Mouse (Mus musculus) embryonic fibroblast, embryonic 13.5 days (primary cell): ENCODE measurements around the gene Uaca. TPM values are rescaled to one million over a fixed set of nuclear protein-coding genes. Genes with fewer than 3 reads are reported as not detected.

Source experiments
- H3K27ac ChIP-seq: 2 replicates; pipeline ENCODE4 v1.5.1; 2012; ENCODE audit warnings: low read length, control low read depth, inconsistent platforms; ENCODE audit not compliant: insufficient read depth
- H3K4me1 ChIP-seq: 2 replicates; pipeline ENCODE4 v1.6.1; 2011; ENCODE audit warnings: low read length; ENCODE audit not compliant: control insufficient read depth, insufficient read depth
- H3K4me3 ChIP-seq: 2 replicates; pipeline ENCODE4 v1.5.1; 2011; ENCODE audit warnings: mild to moderate bottlenecking, control low read depth, low read length; ENCODE audit not compliant: insufficient read depth
- CTCF ChIP-seq: IDR thresholded peaks from 2 replicates; pipeline ENCODE4 v1.5.1; 2011; ENCODE audit warnings: mild to moderate bottlenecking, control low read depth, low read length, moderate library complexity, borderline replicate concordance; ENCODE audit not compliant: insufficient read depth
- POLR2A ChIP-seq: IDR thresholded peaks from 2 replicates; pipeline ENCODE4 v1.6.1; 2011; ENCODE audit warnings: low read depth, mild to moderate bottlenecking, control low read depth, low read length, moderate library complexity
- polyA plus RNA-seq: library from polyadenylated mRNA; stranded (reverse); fragments of >200 nt; gene quantifications from 2 replicates; pipeline ENCODE4 v1.2.4, GENCODE M21; 2011; ENCODE audit warnings: low read depth; ENCODE audit not compliant: missing spikeins, insufficient read length

The Uaca gene
- polyA plus RNA-seq: 15.1 and 17.8 TPM in 2 replicates

DNA sequence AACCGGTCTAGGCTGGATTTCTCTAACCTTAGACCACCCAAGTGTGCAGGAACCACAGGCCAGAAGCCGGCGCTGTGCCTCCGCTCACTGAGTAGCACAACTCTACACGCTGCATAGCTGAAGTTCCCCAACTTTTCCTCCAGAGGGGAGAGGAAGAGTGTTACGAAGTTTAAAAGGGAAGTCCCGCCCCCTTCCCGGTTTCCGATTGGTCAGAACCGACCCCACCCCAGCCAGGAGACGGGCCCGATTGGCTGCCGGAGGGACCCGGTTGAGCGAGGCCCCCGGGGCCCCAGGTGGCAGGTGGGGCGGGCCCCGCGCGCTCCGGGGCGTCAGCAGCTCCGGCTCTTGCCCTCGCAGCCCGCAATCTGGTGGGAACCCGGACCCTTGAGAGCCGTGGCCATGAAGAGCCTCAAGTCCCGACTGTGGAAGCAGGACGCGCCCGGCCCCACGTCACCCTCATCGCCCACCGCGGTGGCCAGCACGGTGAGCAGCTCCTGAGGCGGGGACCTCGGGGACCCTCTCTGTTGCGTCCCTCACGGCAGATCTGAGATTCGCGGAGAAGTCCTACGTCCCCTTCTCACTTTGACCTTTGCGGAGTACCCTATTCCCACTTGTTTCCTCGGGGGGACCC, at the start of gene Uaca:
TSS of gene Uaca (plus strand) at position 333 of the 631 bp plus-strand sequence.
- Histone ChIP-seq H3K27ac (no peak within 1 kb of the TSS), H3K4me3 (peak within 1 kb of the TSS; percentile 91), H3K4me1 (no peaks in the 10 kb centered on the region; the same call in 1 of the 2 replicates)
- TF ChIP-seq CTCF: peak; percentile 42; the same call in 1 of the 2 replicates
- peak; percentile 66 for TF ChIP-seq POLR2A

DNA sequence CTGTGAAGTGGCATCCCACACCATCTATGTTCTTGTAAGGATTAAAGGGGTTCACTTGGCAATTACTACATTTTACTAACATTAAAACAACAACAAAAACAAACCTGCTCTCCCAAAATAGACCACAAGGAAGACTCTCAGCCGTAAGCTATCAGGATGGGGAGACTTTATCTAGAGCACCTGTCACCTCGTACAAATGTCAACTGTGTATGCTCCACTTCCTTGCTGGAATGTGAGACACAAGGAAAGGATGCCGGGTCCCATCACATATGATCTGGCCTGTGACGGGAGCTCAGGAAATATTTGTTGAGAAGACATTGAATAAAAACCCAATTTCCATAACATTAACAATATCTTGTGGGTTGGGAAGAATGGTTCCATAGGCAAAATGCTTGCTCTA, 49.4 kb upstream of the Uaca start:
- peaks cover 6% of the 10 kb centered on the region; the same call in 1 of the 2 replicates for H3K4me1 ChIP-seq
- H3K27ac ChIP-seq: no peak overlapping the region
- H3K4me3 ChIP-seq: no peak overlapping the region
- TF ChIP-seq CTCF (no peak), POLR2A (no peak)

DNA sequence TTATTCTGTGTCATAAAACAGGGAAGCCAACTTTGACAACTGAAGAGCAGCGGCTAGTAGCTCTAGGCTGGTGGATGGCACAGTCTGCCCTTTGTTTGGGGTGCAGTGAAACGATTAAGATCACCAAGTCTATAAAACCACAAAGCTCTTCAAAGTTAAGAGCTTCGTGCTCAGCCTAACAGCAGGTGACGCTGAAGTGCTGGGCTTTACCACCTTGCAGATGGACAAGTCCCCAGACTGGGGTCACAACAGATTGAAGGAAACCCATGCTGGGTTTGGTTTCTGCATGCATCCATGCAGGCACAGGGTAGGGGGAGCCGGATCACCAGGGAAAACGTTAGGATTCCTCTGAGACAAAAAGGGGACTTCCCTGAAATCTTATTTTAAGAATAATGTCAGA, 47.8 kb upstream of the Uaca start:
- Histone ChIP-seq H3K27ac (no peak overlapping the region), H3K4me3 (no peak overlapping the region), H3K4me1 (peaks cover 6% of the 10 kb centered on the region; the same call in 1 of the 2 replicates)
- TF ChIP-seq POLR2A (no peak), CTCF (no peak)

DNA sequence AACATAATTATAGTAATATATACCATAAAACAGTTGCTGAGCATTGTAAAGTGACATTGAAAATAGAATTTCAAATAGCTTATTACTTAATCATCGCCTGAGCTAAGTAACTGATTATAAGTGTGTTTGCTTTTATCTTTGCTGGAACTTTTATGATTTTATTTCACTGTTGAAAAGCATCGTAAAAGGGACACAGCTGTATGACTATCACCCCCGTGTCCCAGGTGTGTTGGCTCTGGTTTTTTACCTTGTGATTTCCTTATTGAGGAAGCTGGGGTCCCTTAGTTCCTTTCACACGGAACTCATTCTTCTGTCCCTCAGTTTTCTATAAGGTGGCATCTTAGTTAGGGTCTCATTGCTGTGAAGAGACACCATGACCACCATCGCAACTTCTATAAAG, 46.7 kb upstream of the Uaca start:
- TF ChIP-seq CTCF (no peak), POLR2A (no peak)

DNA sequence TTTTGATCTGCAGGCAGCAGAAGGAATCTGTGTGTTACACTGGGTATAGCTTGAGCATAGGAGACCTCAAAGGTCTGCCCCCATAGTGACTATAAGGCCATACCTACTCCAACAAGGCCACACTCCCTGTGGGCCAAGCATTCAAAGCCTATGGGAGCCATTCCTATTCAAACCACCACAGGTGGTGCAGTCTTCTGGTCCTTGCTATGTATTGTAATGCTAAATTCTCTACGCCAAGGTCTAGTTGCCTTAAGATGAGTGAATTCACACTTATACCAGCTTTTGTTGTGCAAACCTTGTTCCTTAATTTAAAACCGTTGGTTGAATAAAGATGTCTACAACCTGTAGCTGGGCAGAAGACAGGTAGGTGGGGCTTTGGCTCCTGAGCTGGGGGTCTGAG, 46.2 kb upstream of the Uaca start:
- Histone ChIP-seq H3K4me1 (peaks cover 2% of the 10 kb centered on the region; the same call in 1 of the 2 replicates), H3K27ac (no peak overlapping the region), H3K4me3 (no peak overlapping the region)
- TF ChIP-seq CTCF (no peak), POLR2A (no peak)

More for the DNA sequence above, 46.7 kb upstream of the Uaca start:
- H3K4me3 ChIP-seq: no peak overlapping the region
- no peak overlapping the region for H3K27ac ChIP-seq
- peaks cover 6% of the 10 kb centered on the region; the same call in 1 of the 2 replicates for H3K4me1 ChIP-seq

DNA sequence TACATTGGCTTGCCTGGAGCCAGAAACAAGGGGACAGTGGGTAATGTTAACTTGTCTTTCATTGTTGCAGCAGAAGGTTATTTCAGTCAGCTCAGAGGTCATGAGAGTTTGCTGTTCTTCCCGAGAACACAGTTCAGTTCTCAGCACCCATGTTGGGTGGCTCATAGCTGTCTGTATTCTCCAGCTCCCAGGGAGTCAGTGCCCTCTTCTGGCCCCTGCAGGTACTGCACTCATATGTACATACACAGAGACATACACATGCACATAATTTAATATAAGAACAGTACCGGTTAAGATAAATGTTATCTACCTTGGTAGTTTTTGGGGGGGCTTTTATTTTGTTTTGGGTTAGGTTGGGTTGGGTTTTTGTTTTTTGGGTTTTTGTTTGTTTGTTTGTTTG, 45.2 kb upstream of the Uaca start:
- Histone ChIP-seq H3K27ac (no peak overlapping the region), H3K4me1 (no peaks in the 10 kb centered on the region), H3K4me3 (no peak overlapping the region)
- TF ChIP-seq POLR2A: no peak
- no peak for TF ChIP-seq CTCF

DNA sequence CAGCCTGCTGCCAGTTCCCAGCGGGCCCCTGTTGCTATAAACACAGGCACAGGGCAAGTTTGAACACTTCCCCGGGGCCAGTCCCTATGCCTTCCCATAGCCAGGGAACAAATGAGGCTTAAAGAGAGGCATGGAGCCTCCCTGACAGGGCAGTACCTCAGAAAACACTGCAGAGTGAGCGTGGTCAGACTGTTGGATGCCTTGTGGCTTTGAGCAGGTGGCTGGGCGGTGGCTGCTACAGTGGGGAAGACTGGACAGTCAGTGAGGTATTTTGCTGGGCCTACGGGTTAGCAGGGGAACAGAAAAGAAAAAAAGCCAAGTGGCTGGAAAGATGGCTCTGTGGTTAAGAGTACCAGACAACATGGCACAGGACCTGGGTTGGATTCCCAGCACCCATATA, 43.2 kb upstream of the Uaca start:
- no peaks in the 10 kb centered on the region for H3K4me1 ChIP-seq
- no peak overlapping the region for H3K27ac ChIP-seq
- H3K4me3 ChIP-seq: no peak overlapping the region
- TF ChIP-seq CTCF (no peak), POLR2A (no peak)

DNA sequence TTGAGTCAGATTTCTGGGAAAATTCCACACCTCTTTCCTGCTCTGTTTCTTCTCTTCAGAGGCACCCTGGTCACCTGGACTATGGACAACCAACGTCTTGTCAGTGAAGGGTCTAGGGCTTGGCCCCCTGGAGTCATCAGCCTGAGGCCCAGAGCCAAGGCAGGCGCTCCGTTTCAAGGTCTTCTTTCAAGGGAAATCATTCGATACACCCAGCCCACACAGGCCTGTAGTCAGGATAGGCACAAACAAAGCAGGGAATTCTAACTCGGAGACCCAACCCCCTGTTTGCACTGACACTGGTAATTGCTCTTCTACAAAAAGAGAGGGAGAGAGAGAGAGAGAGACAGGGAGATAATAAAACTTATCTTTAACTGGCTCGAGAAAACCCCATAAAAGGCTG, 42.4 kb upstream of the Uaca start:
- no peak for TF ChIP-seq CTCF
- TF ChIP-seq POLR2A: no peak
- no peak overlapping the region for H3K27ac ChIP-seq
- H3K4me1 ChIP-seq: no peaks in the 10 kb centered on the region
- H3K4me3 ChIP-seq: no peak overlapping the region

DNA sequence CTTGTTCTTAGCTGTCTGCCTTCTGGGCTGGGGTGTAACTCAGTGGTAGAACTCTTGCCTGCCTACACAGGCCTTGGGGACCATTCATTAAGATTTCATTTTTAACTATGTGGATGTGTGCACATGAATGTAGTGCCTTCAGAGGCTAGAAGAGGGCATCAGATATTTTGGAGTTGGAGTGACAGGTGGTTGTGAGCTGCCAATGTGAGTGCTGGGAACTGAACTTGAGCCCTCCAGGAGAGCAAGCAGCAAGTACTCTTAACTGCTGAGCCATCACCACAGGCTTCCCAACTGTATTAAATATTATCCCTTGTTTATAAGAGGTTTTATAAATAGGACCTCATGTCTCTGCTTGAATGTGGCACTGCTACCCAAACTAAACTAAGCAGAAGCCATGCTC, 41.7 kb upstream of the Uaca start:
- H3K4me3 ChIP-seq: no peak overlapping the region
- no peak for TF ChIP-seq POLR2A
- no peak for TF ChIP-seq CTCF
- no peak overlapping the region for H3K27ac ChIP-seq

DNA sequence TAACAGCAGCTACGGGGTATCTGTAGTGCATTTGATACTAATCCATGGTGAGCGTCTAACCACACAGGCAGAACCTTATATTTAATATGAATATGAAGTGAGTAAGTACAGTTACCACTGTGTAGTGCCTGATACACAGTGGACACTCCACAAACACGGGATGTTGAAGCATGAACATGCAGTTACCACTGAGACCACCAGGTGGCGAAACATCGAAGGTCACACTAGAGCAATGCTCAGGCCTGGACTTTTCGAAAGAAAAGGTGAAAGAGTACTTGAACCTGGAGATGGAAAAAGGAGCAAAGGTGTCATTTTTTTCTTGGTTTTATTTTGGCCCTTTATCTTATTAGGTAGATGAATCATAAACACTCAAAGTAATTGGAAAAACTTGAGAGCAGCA, 38.1 kb upstream of the Uaca start:
- H3K27ac ChIP-seq: no peak overlapping the region
- H3K4me3 ChIP-seq: no peak overlapping the region
- peaks cover 4% of the 10 kb centered on the region for H3K4me1 ChIP-seq
- TF ChIP-seq CTCF (peak; percentile 76; the same call in 1 of the 2 replicates), POLR2A (no peak)

More for the DNA sequence above, 41.7 kb upstream of the Uaca start:
- H3K4me1 ChIP-seq: no peaks in the 10 kb centered on the region
